Mouse (Mus musculus) limb, embryonic 10.5 days (tissue): Measurements from ENCODE around the gene Olfr457. TPM values are rescaled to one million over a fixed set of nuclear protein-coding genes. Genes with fewer than 3 reads are reported as not detected.

Source experiments
- DNase-seq: peaks from one replicate; pipeline ENCODE4 v3.0.0-alpha.2; 2017; ENCODE audit warnings: low spot score
- H3K27ac ChIP-seq: fragments of 300-500 bp; sonication (generic); 2 replicates; pipeline ENCODE4 v1.5.1; 2016; ENCODE audit warnings: mild to moderate bottlenecking
- H3K27me3 ChIP-seq: fragments of 300-500 bp; sonication (generic); 2 replicates; pipeline ENCODE4 v1.6.1; 2016; ENCODE audit warnings: low read depth, mild to moderate bottlenecking; ENCODE audit not compliant: poor library complexity, severe bottlenecking
- H3K36me3 ChIP-seq: fragments of 300-500 bp; sonication (generic); 2 replicates; pipeline ENCODE4 v1.6.1; 2016; ENCODE audit warnings: mild to moderate bottlenecking, moderate library complexity
- H3K4me1 ChIP-seq: fragments of 300-500 bp; sonication (generic); 2 replicates; pipeline ENCODE4 v1.6.1; 2016
- H3K4me3 ChIP-seq: fragments of 300-500 bp; sonication (generic); 2 replicates; pipeline ENCODE4 v1.5.1; 2016; ENCODE audit warnings: mild to moderate bottlenecking, moderate library complexity
- H3K9me3 ChIP-seq: fragments of 300-500 bp; sonication (generic); replicated peaks from 2 replicates; pipeline ENCODE4 v1.6.1; 2016; ENCODE audit warnings: mild to moderate bottlenecking
- WGBS: fragments of 180-500 bp; shearing (Covaris S2); methylation state at CpG from one replicate; pipeline ENCODE4 v1.1.7; 2016; 5-methylcytosine and 5-hydroxymethylcytosine counted together
- polyA plus RNA-seq: library from polyadenylated mRNA; unstranded; fragments of >200 nt; fragmentation: Nextera tagmentation; extraction: Ambion mirVana; gene quantifications from 2 replicates; pipeline ENCODE4 v1.2.1, GENCODE M21; 2016

Olfr457 gene
- polyA plus RNA-seq, 1 experiment from 2014 or later = not detected

GRCm38 (mm10) chr6:42434446-42434845 is 41.7 kb downstream of the Olfr457 start, which contains the start of gene Tas2r126:
Tas2r126 (plus strand) TSS chr6:42434535.
- WGBS = 90% methylated on average over 6 of the region's 6 CpGs
- H3K4me1 ChIP-seq = no peaks in the 10 kb centered on the region
- H3K4me3 ChIP-seq = no peak within 1 kb of the TSS
- H3K36me3 ChIP-seq = no peaks in the 10 kb centered on the region
- no peaks in the 10 kb centered on the region for H3K9me3 ChIP-seq
- no peak for DNase-seq
- no peaks in the 10 kb centered on the region for H3K27me3 ChIP-seq
- H3K27ac ChIP-seq = no peak within 1 kb of the TSS

GRCm38 (mm10) chr6:42433554-42433953 is 42.6 kb downstream of the Olfr457 start:
- Histone ChIP-seq H3K9me3 (no peaks in the 10 kb centered on the region), H3K27me3 (no peaks in the 10 kb centered on the region), H3K36me3 (no peaks in the 10 kb centered on the region), H3K27ac (no peak overlapping the region), H3K4me1 (no peaks in the 10 kb centered on the region), H3K4me3 (no peak overlapping the region)
- no peak for DNase-seq
- WGBS = 73% methylated on average over 2 of the region's 2 CpGs

GRCm38 (mm10) chr6:42426337-42426736 is 49.8 kb downstream of the Olfr457 start:
- WGBS = 89% methylated on average over 4 of the region's 4 CpGs
- Histone ChIP-seq H3K4me1 (no peaks in the 10 kb centered on the region), H3K4me3 (no peak overlapping the region), H3K9me3 (no peaks in the 10 kb centered on the region), H3K27ac (no peak overlapping the region), H3K36me3 (no peaks in the 10 kb centered on the region), H3K27me3 (no peaks in the 10 kb centered on the region)
- DNase-seq = no peak

- H3K27ac ChIP-seq = no peak overlapping the region
- DNase-seq = no peak
- no peaks in the 10 kb centered on the region for H3K27me3 ChIP-seq
- no peaks in the 10 kb centered on the region for H3K4me1 ChIP-seq
- no peaks in the 10 kb centered on the region for H3K9me3 ChIP-seq
- no peak overlapping the region for H3K4me3 ChIP-seq
- 93% methylated on average over 3 of the region's 3 CpGs for WGBS
- H3K36me3 ChIP-seq = no peaks in the 10 kb centered on the region
Observed at GRCm38 (mm10) chr6:42424472-42424871, 51.7 kb downstream of the Olfr457 start.

- Histone ChIP-seq H3K27me3 (no peaks in the 10 kb centered on the region), H3K4me3 (no peak overlapping the region), H3K27ac (no peak overlapping the region), H3K4me1 (no peaks in the 10 kb centered on the region), H3K36me3 (no peaks in the 10 kb centered on the region), H3K9me3 (no peaks in the 10 kb centered on the region)
- DNase-seq = no peak
- WGBS = 84% methylated on average over 2 of the region's 2 CpGs
Observed at GRCm38 (mm10) chr6:42421439-42421838, 54.7 kb downstream of the Olfr457 start.

GRCm38 (mm10) chr6:42419443-42419842 is 56.7 kb downstream of the Olfr457 start:
- 88% methylated on average over 2 of the region's 2 CpGs for WGBS
- no peak for DNase-seq
- Histone ChIP-seq H3K27me3 (no peaks in the 10 kb centered on the region), H3K4me1 (no peaks in the 10 kb centered on the region), H3K9me3 (no peaks in the 10 kb centered on the region), H3K27ac (no peak overlapping the region), H3K4me3 (no peak overlapping the region), H3K36me3 (no peaks in the 10 kb centered on the region)

Other genes with a start within 250 kb of the Olfr457 start
- gene Gstk1, start 230.4 kb downstream of the Olfr457 start, polyA plus RNA-seq = 12.3 and 19.5 TPM in 2 replicates
- 0.25 and 1.2 TPM in 2 replicates for gene Tmem139, start 214.4 kb downstream of the Olfr457 start, polyA plus RNA-seq
- 77.0 and 91.8 TPM in 2 replicates for gene Casp2, start 211.3 kb downstream of the Olfr457 start, polyA plus RNA-seq
- gene Clcn1, start 189.7 kb downstream of the Olfr457 start, polyA plus RNA-seq = 0.59 and 0.64 TPM in 2 replicates
- 0.44 and 0.65 TPM in 2 replicates for gene Fam131b, start 151.7 kb downstream of the Olfr457 start, polyA plus RNA-seq
- gene Zyx, start 126.7 kb downstream of the Olfr457 start, polyA plus RNA-seq = 115 and 126 TPM in 2 replicates
- gene Epha1, start 103.1 kb downstream of the Olfr457 start, polyA plus RNA-seq = 7.2 and 7.7 TPM in 2 replicates
- gene Tas2r143, start 76.1 kb downstream of the Olfr457 start, polyA plus RNA-seq = not detected in 2 replicates
- gene Tas2r135, start 70.9 kb downstream of the Olfr457 start, polyA plus RNA-seq = not detected in 2 replicates
- gene Tas2r126, start 41.8 kb downstream of the Olfr457 start, polyA plus RNA-seq = not detected in 2 replicates
- gene Olfr458, start 11.1 kb downstream of the Olfr457 start, polyA plus RNA-seq = not detected in 2 replicates
- 0.18 TPM in 1 of 2 replicates, not detected in the other for gene Olfr456, start 10.9 kb upstream of the Olfr457 start, polyA plus RNA-seq
- not detected in 2 replicates for gene Olfr455, start 71.3 kb upstream of the Olfr457 start, polyA plus RNA-seq
- gene Tcaf3, start 121.4 kb upstream of the Olfr457 start, polyA plus RNA-seq = not detected in 2 replicates
- 3.9 and 5.3 TPM in 2 replicates for gene Tcaf2, start 168.9 kb upstream of the Olfr457 start, polyA plus RNA-seq
- 61.5 and 88.8 TPM in 2 replicates for gene Tcaf1, start 233.8 kb upstream of the Olfr457 start, polyA plus RNA-seq